Mouse (Mus musculus): ENCODE measurements around the gene Fars2.

The Fars2 gene

DNA sequence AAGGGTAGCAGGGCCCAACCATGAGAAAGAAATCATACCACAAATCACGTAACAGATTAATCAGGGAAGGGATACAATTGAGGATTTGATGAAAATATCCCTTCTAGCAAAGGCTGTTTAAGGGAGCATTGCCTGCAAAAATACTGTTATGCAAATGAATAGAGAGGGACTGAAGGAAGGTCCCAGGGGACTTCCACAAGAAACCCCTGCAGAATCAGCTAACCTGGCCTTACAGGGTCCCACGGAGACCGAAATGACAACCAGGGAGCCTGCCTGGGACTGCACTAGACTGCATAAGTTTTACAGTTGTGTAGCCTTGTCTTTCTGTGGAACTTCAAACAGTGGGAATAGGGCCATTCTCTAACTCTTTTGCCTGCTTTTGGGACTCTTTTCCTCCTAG lies 98.8 kb downstream of the Fars2 start:
- no peak for DNase-seq (ENCODE audit: low read depth, low spot score)

DNA sequence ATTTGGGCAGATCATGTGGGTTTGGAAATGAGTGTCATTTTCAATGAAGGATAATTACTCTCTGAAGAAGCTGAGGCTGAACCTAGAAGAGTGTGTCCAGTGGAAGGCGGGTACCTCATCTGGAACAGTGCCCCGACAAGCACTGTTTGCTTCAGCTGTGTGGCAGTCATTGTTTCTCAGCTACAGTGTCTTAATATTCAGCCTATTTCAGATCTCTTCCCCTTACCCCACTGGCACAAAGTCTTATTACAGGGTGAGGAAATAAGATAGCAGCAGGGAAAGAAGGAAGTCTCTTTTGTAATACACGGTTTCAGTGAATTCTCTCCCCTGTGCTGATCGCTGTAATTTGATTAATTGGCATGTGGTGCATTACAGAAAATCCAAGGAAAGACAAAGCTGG lies 101.1 kb downstream of the Fars2 start:
- DNase-seq (ENCODE audit: low read depth, low spot score) = no peak

DNA sequence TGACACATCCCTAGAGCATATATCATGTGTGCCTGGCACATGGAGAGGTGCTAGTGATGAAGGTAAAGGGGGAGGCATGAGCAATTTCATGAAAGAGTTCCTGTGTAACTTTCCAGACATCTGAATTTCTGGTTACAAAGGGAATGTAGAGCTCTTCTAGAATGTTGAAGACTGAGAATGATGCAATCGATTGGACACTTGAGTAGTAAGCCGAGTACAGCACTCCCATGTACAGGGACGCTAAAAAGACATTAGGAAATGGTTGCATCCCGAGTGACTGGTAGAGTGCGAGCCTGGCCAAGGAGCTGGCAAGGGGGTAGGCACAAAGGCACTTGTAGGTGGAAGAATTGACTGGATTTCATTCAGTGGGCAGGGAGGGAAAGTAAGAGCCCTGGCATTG lies 102.3 kb downstream of the Fars2 start:
- DNase-seq (ENCODE audit: low read depth, low spot score) = no peak

DNA sequence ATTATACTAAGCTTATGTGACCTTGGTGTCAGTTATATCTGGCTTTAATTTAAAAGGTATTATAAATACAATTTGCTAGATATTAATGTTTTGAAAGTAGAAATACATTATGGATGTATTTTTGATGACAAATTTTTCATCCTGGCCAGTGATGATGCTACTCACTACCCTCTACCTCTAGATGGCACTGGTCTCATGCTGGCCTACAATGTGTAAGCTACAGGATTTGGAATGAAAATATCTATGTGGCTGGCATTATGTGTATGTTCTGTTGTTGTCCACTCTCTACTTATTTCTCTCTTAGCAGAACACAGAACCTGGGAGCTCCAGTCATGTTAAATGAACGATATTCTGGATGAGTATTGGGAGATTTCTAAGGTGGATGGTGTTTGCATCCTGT lies 104.7 kb downstream of the Fars2 start:
- no peak for DNase-seq (ENCODE audit: low read depth, low spot score)

DNA sequence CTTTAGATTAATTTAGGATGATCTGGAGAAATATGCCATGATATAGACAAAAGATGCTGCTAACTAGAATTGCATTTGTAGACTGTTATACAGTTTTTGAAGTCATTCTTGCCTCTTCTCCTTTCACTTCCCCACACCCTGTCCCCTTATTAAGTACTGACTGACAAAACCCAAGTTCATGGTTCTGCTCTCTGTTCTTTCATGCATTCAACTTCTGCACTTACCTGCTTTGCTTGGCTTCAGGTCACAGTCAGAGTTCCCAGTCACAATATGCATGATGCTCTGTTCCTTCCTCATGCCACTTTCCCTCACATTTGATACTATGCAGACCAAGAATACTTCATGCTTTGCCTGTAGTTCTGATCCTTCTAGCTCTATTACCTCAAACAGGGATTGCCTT lies 105.5 kb downstream of the Fars2 start:
- no peak for DNase-seq (ENCODE audit: low read depth, low spot score)

DNA sequence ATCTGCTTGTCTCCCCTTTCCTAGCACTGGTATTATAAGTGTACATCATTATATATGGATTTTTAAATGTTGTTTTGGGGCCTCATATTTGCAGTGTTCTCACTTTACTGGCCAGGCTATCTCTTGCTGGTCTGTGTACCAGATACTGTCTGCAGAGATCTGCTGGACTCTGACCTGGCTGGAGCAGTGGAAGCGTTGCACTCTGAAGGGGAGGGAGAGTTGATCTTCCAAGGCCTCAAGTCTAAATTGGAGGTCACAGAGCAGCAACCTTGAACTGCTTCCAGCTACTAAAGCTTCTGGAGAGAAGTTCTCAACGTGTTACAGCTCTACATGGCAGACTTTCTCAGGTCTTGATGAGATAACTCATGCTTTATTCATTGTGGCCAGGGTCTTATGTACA lies 107.2 kb downstream of the Fars2 start:
- DNase-seq (ENCODE audit: low read depth, low spot score) = no peak

DNA sequence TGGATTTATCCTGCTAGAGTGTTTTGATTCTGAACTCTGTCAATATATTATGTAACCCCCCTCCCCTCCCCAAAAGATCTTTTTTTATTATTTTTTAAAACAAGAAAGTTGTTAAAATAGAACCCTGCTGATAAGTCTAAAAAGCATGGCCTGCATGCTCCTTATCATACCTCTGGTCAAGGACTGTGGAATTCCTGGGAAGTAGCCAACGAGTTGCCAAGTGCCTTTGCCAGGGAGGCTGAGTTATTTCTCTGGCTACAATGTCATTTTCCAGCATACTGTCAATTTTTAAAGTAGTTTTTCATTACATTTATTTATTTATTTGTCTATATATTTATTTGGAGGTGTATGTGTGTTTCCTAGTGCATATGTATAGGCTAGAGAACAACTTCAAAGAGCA lies 125.0 kb downstream of the Fars2 start:
- no peak for DNase-seq (ENCODE audit: low read depth, low spot score)

DNA sequence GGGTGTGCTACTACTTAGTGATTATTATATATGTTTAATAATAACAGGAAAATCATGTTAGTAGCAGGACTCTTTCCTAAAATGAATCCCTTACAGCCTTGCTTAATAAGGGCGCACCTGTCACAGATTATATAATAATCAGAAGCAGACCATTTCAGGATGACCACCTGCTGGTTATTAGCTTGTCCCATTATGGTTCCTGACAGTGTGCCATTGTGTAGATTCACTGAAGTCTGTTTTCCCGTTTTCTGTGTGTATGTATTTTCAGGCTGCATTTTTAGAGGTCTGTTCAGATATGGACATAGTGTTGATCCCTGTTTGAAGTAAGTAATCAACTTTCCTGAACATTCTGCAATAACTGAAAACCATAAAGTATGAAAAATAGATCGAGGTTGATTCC lies 136.7 kb downstream of the Fars2 start:
- no peak for DNase-seq (ENCODE audit: low read depth, low spot score)

DNA sequence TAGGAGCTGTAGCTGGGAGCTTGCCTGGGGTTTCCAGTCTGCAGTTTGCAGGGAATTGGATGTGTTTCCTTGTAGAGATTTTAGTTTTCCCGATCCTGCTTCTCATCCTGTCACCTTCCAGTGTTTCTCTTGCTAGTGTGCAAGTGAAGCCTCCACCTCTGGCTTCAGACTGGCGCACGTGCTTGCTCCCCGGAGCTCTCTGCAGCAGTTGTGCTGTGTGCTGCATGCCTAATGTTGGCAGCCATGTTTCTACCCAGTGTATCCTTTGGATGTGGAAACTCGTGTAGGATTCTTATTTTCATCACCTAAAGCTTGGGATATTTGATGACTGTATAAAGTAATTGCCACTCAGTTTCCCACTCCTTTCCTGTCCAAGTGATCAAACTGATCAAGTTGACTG lies 140.0 kb downstream of the Fars2 start:
- no peak for DNase-seq (ENCODE audit: low read depth, low spot score)

DNA sequence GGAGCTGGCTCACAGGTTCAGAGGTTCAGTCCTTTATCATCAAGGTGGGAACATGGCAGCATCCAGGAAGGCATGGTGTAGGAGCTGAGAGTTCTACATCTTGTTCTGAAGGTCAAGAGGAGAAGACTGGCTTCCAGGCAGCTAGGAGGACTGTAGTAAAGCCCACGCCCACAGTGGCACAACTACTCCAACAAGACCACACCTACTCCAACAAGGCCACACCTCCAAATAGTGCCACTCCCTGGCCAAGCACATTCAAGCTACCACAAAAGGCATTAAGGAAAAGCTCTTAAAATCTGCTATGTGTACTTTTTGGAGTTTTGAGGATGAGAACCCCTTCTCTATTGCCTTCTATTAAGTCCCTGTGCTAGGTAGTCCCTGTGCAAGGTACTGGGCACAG lies 142.5 kb downstream of the Fars2 start:
- peak; percentile 19 for DNase-seq (ENCODE audit: low read depth, low spot score)

DNA sequence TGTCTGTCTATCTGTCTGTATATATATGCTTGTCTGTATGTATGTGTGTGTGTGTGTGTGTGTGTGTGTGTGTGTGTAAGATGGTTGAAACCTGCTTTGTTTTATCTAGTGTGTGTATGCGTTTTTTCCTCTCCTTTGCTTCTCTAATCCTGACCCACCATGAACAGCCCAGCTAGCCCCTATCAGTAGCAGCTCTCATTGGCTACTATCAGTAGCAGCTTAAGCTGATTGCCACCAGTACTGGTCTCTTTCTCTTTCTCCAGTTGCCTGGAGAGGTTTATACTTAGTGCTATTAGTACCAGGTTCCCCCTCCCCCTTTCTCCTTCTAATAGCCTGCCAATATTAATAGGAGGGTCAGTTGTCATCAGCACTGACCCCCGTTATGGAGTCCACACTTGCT lies 144.1 kb downstream of the Fars2 start:
- no peak for DNase-seq (ENCODE audit: low read depth, low spot score)

DNA sequence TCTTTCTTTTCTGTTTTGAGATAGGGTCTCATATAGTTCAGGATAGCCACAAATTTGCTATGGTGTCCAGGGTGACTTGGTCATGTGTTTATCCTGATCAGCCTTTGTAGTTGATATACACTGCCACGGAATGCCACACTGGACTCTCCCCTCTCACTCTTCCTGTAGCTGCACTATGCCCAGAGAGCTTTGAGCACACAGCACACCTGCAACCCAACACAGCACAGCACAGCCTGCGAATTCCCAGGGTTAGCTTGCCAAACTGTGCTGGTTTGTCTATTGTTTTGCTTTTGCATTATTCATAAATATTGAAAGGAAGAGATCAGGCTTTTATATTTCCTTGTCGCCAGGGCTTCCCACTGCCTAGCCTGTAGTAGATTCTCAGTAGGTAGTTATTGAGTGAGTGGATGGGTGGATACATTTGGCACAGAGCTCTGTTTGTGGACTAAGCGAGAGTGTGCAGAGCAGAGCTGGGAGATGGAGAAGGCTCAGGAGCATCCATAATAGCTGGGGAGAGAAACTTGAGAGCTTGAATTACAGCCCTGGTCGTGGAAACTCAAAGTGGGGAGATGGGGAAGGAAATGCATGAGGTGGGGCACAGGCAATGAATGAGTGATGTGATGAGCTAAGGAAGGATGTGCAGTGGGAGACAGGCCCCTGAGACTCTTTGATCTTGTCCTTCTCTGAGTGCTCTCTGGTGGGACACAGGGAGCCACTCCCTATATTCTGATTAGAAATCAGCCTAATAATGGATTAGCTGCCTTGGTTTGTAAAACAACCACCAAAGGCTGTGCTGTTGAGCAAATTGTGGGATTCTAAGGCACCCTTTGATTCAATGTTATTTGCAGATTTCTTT lies 146.3 kb downstream of the Fars2 start:
- peak; percentile 41 for DNase-seq (ENCODE audit: low read depth, low spot score)

DNA sequence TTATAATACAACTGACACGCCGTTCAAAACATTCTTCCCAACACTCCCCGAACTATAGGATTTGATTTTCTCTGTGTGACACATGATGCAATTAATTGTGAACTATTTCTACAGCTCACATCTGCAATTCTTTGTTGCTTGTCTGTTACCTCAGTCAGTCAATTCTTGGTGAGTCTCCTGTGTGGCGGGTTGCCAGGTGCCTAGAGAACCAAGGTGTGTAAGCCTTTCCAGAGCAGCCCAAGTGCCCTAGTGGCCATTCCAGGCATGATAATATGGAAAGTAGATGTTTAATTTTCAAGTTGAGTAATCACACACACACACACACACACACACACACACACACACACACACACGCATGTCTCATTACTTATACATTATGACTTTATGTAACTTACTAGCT lies 147.2 kb downstream of the Fars2 start:
- peak; percentile 15 for DNase-seq (ENCODE audit: low read depth, low spot score)

DNA sequence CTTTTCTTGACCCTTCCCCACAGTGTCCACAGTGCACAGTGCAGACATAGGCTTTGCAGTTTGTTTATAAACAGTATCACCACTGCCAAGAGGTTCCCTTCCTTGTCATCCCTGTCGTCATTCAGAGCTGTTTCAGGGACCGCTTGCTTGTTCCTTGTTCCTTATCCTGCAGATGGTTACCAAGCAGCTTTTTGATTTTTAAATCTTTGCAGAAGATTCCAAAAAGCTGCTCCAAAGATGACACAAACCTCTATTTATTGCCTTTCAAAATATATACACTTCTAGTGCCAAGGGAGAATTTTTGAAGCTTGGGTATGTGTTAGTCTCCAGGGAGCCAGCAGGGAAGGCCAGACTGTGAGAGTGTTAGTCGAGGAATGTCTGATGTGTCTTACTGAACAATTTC lies 148.1 kb downstream of the Fars2 start:
- DNase-seq (ENCODE audit: low read depth, low spot score) = no peak

DNA sequence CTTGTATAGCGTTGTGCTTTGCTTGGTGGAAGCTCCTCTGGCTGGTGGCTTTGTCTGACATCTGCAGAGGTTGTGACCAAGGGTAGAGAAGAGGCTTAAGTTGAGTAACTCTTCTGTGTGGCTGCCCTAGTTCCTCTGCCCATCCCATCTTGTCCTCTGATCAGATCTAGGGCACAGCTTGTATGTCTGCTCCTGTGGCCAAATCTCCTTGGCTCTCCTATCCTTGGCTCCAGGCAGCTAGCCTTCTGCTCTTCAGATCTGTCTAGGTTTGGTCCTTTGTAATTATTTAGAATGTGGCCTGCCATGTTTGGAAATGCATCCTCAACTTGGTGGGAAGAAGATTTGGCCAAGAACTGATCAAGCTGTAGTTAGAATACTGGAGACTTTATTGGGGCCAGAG lies 150.2 kb downstream of the Fars2 start:
- DNase-seq (ENCODE audit: low read depth, low spot score) = no peak

DNA sequence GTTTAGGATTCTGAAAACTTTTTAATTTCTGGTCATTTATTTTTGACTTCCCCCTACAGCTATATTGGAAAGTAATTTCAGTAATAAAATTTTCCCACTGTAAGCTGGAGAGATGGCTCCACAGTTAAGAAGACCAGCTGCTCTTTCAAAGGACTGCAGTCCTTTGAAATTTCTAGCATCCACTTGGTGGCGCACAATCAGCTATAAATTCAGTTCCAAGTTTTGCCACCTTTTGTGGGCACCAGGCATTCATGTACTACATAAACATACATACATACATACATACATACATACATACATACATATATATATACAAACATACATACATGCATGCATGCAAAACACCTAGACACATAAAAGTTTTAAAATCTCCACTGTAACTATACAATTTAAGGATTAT lies 153.7 kb downstream of the Fars2 start:
- DNase-seq (ENCODE audit: low read depth, low spot score) = no peak

DNA sequence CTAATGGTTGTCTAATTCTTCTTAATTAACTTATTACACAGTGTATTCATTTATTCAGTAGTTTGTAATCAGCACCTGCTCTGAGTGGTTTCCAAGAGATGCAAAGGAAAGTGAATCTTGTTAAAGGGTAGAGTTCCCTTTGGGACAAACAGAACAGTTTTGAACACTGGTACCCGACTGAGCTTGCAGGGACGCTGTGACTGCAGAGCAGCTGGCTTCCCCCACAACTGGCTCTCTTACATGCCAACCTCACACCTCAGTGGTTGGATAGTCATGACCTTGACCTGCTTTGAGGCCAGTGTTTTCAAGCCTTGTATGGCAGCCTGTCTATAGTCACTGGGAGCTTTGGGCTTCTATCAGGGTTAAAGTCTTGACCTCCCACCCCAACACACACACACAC lies 156.3 kb downstream of the Fars2 start:
- DNase-seq (ENCODE audit: low read depth, low spot score) = no peak

DNA sequence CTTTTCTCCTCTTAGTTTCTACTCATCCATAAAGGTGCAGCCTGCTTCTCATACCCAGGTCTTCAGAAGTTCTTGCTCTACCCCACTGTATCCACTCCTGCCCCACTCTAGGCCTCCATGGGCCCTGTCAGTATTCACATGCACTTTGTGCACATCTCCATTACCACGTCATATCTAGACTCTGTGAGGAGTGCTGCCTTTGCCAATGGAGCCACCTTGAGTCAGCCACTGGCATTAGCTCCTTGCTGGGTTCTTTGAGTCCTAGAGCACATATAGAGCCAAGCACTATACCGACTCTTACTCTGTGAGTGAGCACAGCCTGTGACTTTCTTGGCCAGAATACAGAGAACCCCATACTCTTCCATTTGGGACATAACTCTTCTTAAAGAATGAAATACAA lies 159.0 kb downstream of the Fars2 start:
- DNase-seq (ENCODE audit: low read depth, low spot score) = no peak

DNA sequence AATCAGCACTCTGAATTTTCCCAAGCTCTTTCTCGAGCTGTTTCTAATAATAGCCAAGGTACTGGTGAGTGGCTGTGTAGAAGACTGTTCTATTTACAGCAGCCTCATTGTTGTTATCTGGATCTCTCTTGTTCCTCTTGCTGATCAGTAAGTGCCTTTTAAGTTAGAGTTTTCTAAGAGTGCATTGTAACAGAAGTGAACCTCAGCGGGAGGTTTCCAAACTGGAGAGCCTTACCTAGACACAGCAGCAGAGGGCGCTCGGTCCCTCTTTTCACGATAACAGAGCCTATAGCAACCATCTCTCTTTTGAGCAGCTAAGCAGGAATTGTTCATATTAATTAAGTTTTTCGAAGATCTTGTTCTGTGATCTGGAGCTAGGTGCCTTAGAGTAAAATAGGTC lies 164.8 kb downstream of the Fars2 start:
- DNase-seq (ENCODE audit: low read depth, low spot score) = peak; percentile 71

DNA sequence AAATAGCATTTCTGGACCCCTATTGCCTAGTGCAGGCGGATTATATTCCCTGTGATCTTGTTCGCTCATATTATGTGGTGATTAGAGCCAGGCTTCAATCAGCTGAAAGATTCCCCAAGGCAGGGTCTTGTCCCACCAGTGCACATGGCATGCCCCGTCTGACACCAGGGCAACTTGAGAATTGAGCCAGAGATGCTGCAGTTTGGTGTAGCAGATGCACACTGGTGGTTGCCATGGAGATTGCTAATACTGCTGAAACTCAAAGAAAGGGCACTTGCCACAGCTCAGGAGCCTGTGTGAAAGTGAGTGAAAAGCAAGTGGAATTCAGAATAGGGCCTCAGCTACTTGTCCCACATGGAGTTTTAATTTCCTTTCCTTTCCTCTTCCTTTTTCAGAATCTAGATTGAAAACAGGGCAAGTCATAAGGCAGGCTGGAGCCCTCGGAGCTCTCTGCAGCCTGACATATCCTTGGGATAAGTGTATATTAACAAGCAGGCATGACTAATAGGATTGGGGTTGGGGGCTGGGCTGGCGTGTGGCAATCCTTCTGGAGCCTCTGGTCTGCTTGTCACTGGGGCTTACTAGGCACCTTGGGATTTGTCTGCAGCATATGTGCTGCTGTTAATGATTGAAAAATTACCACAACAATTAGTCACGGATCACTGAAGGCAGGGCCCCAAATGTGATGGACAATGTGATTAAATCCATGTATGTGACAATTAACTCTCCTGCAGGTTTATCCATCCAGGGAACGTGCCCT lies 165.8 kb downstream of the Fars2 start:
- peak; percentile 36 for DNase-seq (ENCODE audit: low read depth, low spot score)

DNA sequence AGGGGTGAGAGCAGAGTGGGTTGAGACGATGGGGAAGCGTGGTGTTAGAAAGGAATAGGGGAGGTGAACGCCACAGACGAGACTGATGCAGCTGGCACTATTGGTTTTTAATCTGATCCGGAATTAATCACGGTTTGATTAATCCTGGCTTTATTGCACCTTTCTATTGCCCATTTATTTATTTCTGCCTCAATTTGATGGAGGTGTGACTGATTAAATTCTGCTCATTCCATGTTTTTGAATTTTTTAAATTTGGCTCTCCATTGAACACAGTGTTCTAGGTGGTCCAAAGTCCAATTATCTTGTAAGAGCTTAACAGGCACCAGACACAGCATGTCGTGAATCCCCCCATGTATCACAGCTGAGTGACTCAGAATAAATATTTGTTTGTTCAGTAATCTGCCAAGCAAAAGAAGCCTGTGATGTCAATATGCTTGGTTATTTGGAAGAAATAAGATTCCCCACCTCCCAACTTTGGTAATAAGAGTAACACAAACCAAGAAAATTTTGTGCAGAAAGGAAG lies 166.4 kb downstream of the Fars2 start:
- no peak for DNase-seq (ENCODE audit: low read depth, low spot score)

DNA sequence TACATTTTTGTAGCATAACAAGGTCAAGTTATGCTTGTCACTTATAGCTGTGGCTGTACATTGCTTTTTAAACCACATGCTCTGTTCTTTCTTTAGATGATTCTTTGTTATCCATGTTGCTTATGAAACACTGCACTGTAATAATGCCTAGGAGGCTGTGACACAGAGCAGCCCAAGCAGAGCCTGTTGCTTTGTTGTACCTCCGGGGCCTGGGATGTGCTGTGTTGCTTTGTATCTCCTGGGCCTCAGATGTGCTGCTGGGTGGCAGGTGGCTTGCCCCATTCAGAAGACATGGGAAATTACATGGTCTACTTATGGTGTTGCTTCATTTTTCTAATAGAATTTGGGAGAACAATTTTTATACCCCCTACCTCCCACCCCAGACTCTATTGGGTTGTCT lies 166.9 kb downstream of the Fars2 start:
- DNase-seq (ENCODE audit: low read depth, low spot score) = no peak

DNA sequence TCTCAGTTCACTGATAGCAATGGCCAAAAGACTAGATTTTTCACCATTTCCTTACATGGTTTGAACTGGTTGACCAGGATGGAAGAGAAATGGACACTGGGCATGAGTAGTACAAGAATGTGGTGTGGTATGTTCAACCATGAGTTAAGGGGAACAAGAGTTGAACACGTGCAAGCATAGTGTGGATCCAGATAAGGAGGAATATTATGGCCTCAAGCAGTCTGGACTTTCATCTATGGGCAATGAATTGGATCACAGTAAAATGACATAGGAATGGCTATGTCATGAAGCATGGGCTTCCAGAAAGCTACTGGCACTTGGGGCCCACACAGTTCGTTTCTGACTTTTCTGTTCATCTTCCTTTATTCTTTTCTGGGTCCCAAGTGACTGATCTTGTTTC lies 168.0 kb downstream of the Fars2 start:
- no peak for DNase-seq (ENCODE audit: low read depth, low spot score)

All from R1 (cell line).